Mouse (Mus musculus) ES-Bruce4 (cell line): ENCODE results near the gene Thbd.

Experiments
- CTCF ChIP-seq: IDR thresholded peaks from one replicate; pipeline ENCODE4 v1.8.1; 2011; ENCODE audit warnings: low read depth, low read length
- EP300 ChIP-seq: IDR thresholded peaks from 2 replicates; pipeline ENCODE4 v1.6.1; 2011; ENCODE audit warnings: low read depth, low read length; ENCODE audit not compliant: insufficient read depth

DNA sequence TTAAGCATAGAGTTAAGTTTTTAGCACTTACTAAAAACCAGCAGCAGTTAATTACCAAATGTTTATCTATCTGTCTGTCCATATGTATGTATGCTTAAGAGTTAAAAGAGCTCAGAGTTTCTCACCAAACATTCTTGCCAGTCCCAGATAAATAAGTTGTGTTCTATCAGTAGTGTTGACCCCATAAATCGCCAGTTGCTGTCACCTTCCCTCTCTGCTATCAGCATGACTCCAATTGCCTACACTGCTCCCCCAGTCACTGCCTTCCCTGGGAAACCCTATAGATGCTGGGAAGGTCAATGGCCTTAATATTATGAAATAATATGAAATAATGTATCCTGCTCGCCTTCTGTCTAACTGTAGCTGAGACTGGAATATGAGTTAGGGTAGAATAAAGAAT, 24.4 kb upstream of the Thbd start:
- TF ChIP-seq EP300: no peak
- TF ChIP-seq CTCF: no peak
